Mouse (Mus musculus) lung, postnatal 14 days (tissue): ENCODE measurements at regions not wholly inside any gene's neighbourhood (a gene's known extent, or its start where the extent isn't known, plus 50 kb on each side); places are given as distances from the start of the nearest gene placed in this dataset.
A peak's percentile ranks its signal among the peaks of the same experiment; 100 is the strongest.
"Not testable (repeated sequence)": the region's sequence is repeated elsewhere in the genome, so short reads cannot be mapped to it uniquely, and the experiment has no call there.

Experiments used
- DNase-seq: peaks from one replicate; pipeline ENCODE4 v3.0.0; 2021

GRCm38 (mm10) chr12:15553681-15554007, 263.1 kb downstream of the Trib2 start:
- no peak for DNase-seq

GRCm38 (mm10) chr12:15552979-15553680, 263.6 kb downstream of the Trib2 start:
- DNase-seq, result no peak

GRCm38 (mm10) chr12:15552210-15552609, 264.5 kb downstream of the Trib2 start:
- no peak for DNase-seq

GRCm38 (mm10) chr12:15551281-15551900, 265.3 kb downstream of the Trib2 start:
- DNase-seq, result no peak

GRCm38 (mm10) chr12:15544351-15544750, 272.4 kb downstream of the Trib2 start:
- DNase-seq, result peak; percentile 4

- DNase-seq, result no peak
These were observed 274.2 kb downstream of the Trib2 start for GRCm38 (mm10) chr12:15542486-15542885.

- no peak for DNase-seq
These were observed 279.8 kb downstream of the Trib2 start for GRCm38 (mm10) chr12:15536852-15537368.

- DNase-seq, result no peak
These were observed 280.5 kb downstream of the Trib2 start for GRCm38 (mm10) chr12:15536247-15536646.

- DNase-seq, result peak; percentile 88
These were observed 280.9 kb downstream of the Trib2 start for GRCm38 (mm10) chr12:15535822-15536221.

GRCm38 (mm10) chr12:15520783-15521407, 295.8 kb downstream of the Trib2 start:
- DNase-seq, result no peak

- DNase-seq, result no peak
These were observed 304.7 kb downstream of the Trib2 start for GRCm38 (mm10) chr12:15511994-15512393.

- DNase-seq, result no peak
These were observed 309.1 kb downstream of the Trib2 start for GRCm38 (mm10) chr12:15507576-15507975.

GRCm38 (mm10) chr12:15493640-15494039, 323.1 kb downstream of the Trib2 start:
- DNase-seq, result no peak

- no peak for DNase-seq
These were observed 344.0 kb downstream of the Trib2 start for GRCm38 (mm10) chr12:15472741-15473140.

GRCm38 (mm10) chr12:15459429-15459828, 357.3 kb downstream of the Trib2 start:
- DNase-seq, result no peak

GRCm38 (mm10) chr12:15456369-15456768, 360.4 kb downstream of the Trib2 start:
- not testable (repeated sequence) for DNase-seq

GRCm38 (mm10) chr12:15455744-15456143, 361.0 kb downstream of the Trib2 start:
- DNase-seq, result no peak

GRCm38 (mm10) chr12:15449484-15449883, 367.2 kb downstream of the Trib2 start:
- no peak for DNase-seq

- no peak for DNase-seq
These were observed 400.4 kb downstream of the Trib2 start for GRCm38 (mm10) chr12:15416180-15416766.

GRCm38 (mm10) chr12:15410419-15410818, 406.3 kb downstream of the Trib2 start:
- DNase-seq, result no peak

- not testable (repeated sequence) for DNase-seq
These were observed 409.1 kb downstream of the Trib2 start for GRCm38 (mm10) chr12:15407577-15407976.

- DNase-seq, result no peak
These were observed 424.1 kb downstream of the Trib2 start for GRCm38 (mm10) chr12:15392641-15393040.

- DNase-seq, result no peak
These were observed 428.1 kb downstream of the Trib2 start for GRCm38 (mm10) chr12:15388574-15388973.

GRCm38 (mm10) chr12:15357808-15358207, 458.9 kb downstream of the Trib2 start:
- DNase-seq, result no peak
